Mouse (Mus musculus): ENCODE results near the gene Arntl. TPM values are rescaled to one million over a fixed set of nuclear protein-coding genes. Genes with fewer than 3 reads are reported as not detected.

Gene Arntl
- total and polyA plus RNA-seq, 2 experiments from 2014 or later: 19.8 to 29.9 TPM

GRCm38 (mm10) chr7:113191787-113192186 is 15.5 kb upstream of the Arntl start:
- 76% methylated on average over 1 of the region's 1 CpGs for WGBS
- no peak overlapping the region for H3K4me3 ChIP-seq (ENCODE audit: low read length)
- H3K27me3 ChIP-seq (ENCODE audit: insufficient read depth, low read length): no peaks in the 10 kb centered on the region
- TF ChIP-seq CTCF (IDR thresholded peaks at IDR 0.05; ENCODE audit: low read depth): peak; percentile 46
- no peak overlapping the region for H3K27ac ChIP-seq
- no peaks in the 10 kb centered on the region for H3K4me1 ChIP-seq (ENCODE audit: insufficient read depth, low read length)
- H3K9ac ChIP-seq (replicated peaks; ENCODE audit: low read length): no peak overlapping the region
- ATAC-seq (no peak), DNase-seq (ENCODE audit: low spot score) (no peak)
- H3K36me3 ChIP-seq (ENCODE audit: insufficient read depth, low read length): no peaks in the 10 kb centered on the region
- no peak overlapping the region for H3K4me2 ChIP-seq (ENCODE audit: low read depth, low read length)
- H3K9me3 ChIP-seq (ENCODE audit: low read length): no peaks in the 10 kb centered on the region

- H3K4me3 ChIP-seq (ENCODE audit: low read length): no peak overlapping the region
- ATAC-seq: no peak
- no peaks in the 10 kb centered on the region for H3K4me1 ChIP-seq (ENCODE audit: insufficient read depth, low read length)
- H3K36me3 ChIP-seq (ENCODE audit: insufficient read depth, low read length): no peaks in the 10 kb centered on the region
- DNase-seq (ENCODE audit: low spot score): no peak
- no peak overlapping the region for H3K4me2 ChIP-seq (ENCODE audit: low read depth, low read length)
- no peak overlapping the region for H3K9ac ChIP-seq (replicated peaks; ENCODE audit: low read length)
- H3K27ac ChIP-seq: no peak overlapping the region
- H3K9me3 ChIP-seq (ENCODE audit: low read length): no peaks in the 10 kb centered on the region
- 65% methylated on average over 8 of the region's 8 CpGs for WGBS
- no peaks in the 10 kb centered on the region for H3K27me3 ChIP-seq (ENCODE audit: insufficient read depth, low read length)
- TF ChIP-seq CTCF (IDR thresholded peaks at IDR 0.05; ENCODE audit: low read depth): no peak
These were observed 14.4 kb upstream of the Arntl start for GRCm38 (mm10) chr7:113192714-113193365.

GRCm38 (mm10) chr7:113193872-113194271 is 13.4 kb upstream of the Arntl start:
- ATAC-seq: no peak
- no peaks in the 10 kb centered on the region for H3K4me1 ChIP-seq (ENCODE audit: insufficient read depth, low read length)
- no peak for DNase-seq (ENCODE audit: low spot score)

GRCm38 (mm10) chr7:113195271-113195670 is 12.0 kb upstream of the Arntl start:
- no peaks in the 10 kb centered on the region for H3K9me3 ChIP-seq (ENCODE audit: low read length)
- 52% methylated on average over 2 of the region's 2 CpGs for WGBS
- no peak overlapping the region for H3K27ac ChIP-seq
- DNase-seq (ENCODE audit: low spot score) (no peak), ATAC-seq (no peak)
- H3K4me3 ChIP-seq (ENCODE audit: low read length): no peak overlapping the region
- H3K4me1 ChIP-seq (ENCODE audit: insufficient read depth, low read length): no peaks in the 10 kb centered on the region
- no peak for TF ChIP-seq CTCF (IDR thresholded peaks at IDR 0.05; ENCODE audit: low read depth)
- no peaks in the 10 kb centered on the region for H3K27me3 ChIP-seq (ENCODE audit: insufficient read depth, low read length)
- H3K9ac ChIP-seq (replicated peaks; ENCODE audit: low read length): no peak overlapping the region
- H3K4me2 ChIP-seq (ENCODE audit: low read depth, low read length): no peak overlapping the region
- H3K36me3 ChIP-seq (ENCODE audit: insufficient read depth, low read length): no peaks in the 10 kb centered on the region

More at GRCm38 (mm10) chr7:113193872-113194271, 13.4 kb upstream of the Arntl start:
- Histone ChIP-seq H3K9me3 (ENCODE audit: low read length) (no peaks in the 10 kb centered on the region), H3K4me2 (ENCODE audit: low read depth, low read length) (no peak overlapping the region), H3K9ac (replicated peaks; ENCODE audit: low read length) (no peak overlapping the region), H3K36me3 (ENCODE audit: insufficient read depth, low read length) (no peaks in the 10 kb centered on the region), H3K27me3 (ENCODE audit: insufficient read depth, low read length) (no peaks in the 10 kb centered on the region), H3K27ac (no peak overlapping the region), H3K4me3 (ENCODE audit: low read length) (no peak overlapping the region)
- no peak for TF ChIP-seq CTCF (IDR thresholded peaks at IDR 0.05; ENCODE audit: low read depth)

GRCm38 (mm10) chr7:113196171-113196570 is 11.1 kb upstream of the Arntl start:
- WGBS: 84% methylated on average over 3 of the region's 3 CpGs
- Histone ChIP-seq H3K36me3 (ENCODE audit: insufficient read depth, low read length) (no peaks in the 10 kb centered on the region), H3K4me2 (ENCODE audit: low read depth, low read length) (no peak overlapping the region), H3K4me1 (ENCODE audit: insufficient read depth, low read length) (no peaks in the 10 kb centered on the region), H3K27me3 (ENCODE audit: insufficient read depth, low read length) (no peaks in the 10 kb centered on the region), H3K9me3 (ENCODE audit: low read length) (no peaks in the 10 kb centered on the region), H3K9ac (replicated peaks; ENCODE audit: low read length) (no peak overlapping the region), H3K27ac (no peak overlapping the region), H3K4me3 (ENCODE audit: low read length) (no peak overlapping the region)
- no peak for TF ChIP-seq CTCF (IDR thresholded peaks at IDR 0.05; ENCODE audit: low read depth)
- DNase-seq (ENCODE audit: low spot score) (no peak), ATAC-seq (no peak)

GRCm38 (mm10) chr7:113197161-113197775 is 10.0 kb upstream of the Arntl start:
- no peaks in the 10 kb centered on the region for H3K36me3 ChIP-seq (ENCODE audit: insufficient read depth, low read length)
- H3K27ac ChIP-seq: no peak overlapping the region
- H3K4me3 ChIP-seq (ENCODE audit: low read length): no peak overlapping the region
- peak; percentile 14 for DNase-seq (ENCODE audit: low spot score)
- H3K9ac ChIP-seq (replicated peaks; ENCODE audit: low read length): no peak overlapping the region
- no peak for ATAC-seq
- no peaks in the 10 kb centered on the region for H3K27me3 ChIP-seq (ENCODE audit: insufficient read depth, low read length)
- 48% methylated on average over 10 of the region's 10 CpGs for WGBS
- H3K9me3 ChIP-seq (ENCODE audit: low read length): no peaks in the 10 kb centered on the region
- H3K4me2 ChIP-seq (ENCODE audit: low read depth, low read length): no peak overlapping the region
- peaks cover 4% of the 10 kb centered on the region; the same call in 1 of the 2 replicates for H3K4me1 ChIP-seq (ENCODE audit: insufficient read depth, low read length)
- TF ChIP-seq CTCF (IDR thresholded peaks at IDR 0.05; ENCODE audit: low read depth): no peak

- Histone ChIP-seq H3K9me3 (ENCODE audit: low read length) (no peaks in the 10 kb centered on the region), H3K36me3 (ENCODE audit: insufficient read depth, low read length) (no peaks in the 10 kb centered on the region), H3K4me3 (ENCODE audit: low read length) (no peak overlapping the region), H3K4me1 (ENCODE audit: insufficient read depth, low read length) (peaks cover 15% of the 10 kb centered on the region; the same call in 1 of the 2 replicates), H3K27ac (no peak overlapping the region), H3K9ac (replicated peaks; ENCODE audit: low read length) (no peak overlapping the region), H3K4me2 (ENCODE audit: low read depth, low read length) (no peak overlapping the region), H3K27me3 (ENCODE audit: insufficient read depth, low read length) (no peaks in the 10 kb centered on the region)
- TF ChIP-seq CTCF (IDR thresholded peaks at IDR 0.05; ENCODE audit: low read depth): no peak
- ATAC-seq (no peak), DNase-seq (ENCODE audit: low spot score) (peak; percentile 52)
- WGBS: 26% methylated on average over 3 of the region's 3 CpGs
These were observed 5.7 kb upstream of the Arntl start for GRCm38 (mm10) chr7:113201584-113201983.
